Mouse (Mus musculus): ENCODE measurements around the gene Ylpm1.

DNA sequence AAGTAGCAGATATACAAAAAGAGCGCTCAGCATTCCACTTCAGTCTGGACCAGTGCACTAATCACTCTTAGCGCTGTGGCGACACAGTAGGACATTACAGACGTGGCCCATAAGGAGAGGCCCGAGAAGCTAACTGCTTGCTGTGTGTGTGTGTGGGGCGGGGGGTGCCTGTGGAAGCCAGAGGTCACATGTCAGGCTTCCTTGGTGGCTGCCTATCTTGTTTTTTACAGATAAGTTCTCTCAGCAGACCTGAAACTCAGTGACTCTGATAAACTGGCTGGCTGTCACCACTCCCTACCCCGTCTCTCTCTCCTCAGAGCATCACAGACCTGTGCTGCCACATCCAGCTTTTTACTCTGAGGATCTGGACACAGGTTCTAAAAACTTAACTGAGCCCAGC lies 33.5 kb upstream of the Ylpm1 start:
- TF ChIP-seq CTCF (conservative IDR thresholded peaks at IDR 0.05; ENCODE audit: insufficient read depth, insufficient read length, low read depth, low read length), result no peak
- TF ChIP-seq POLR2A (IDR thresholded peaks at IDR 0.05; ENCODE audit: low read depth, low read length), result no peak

Data from kidney, adult 2 months (tissue).